Mouse (Mus musculus) MEL (cell line): Measurements from ENCODE around the gene 1700001P01Rik.

Experiments
- POLR2A ChIP-seq, 2 experiments: IDR thresholded peaks; 2 replicates each; pipeline ENCODE4 v1.6.1; 2011 to 2012; ENCODE audit warnings: low read length in 2 of 2, mild to moderate bottlenecking in 2 of 2, control low read depth in 1 of 2, improper control_type of control experiment in 1 of 2, low read depth in 1 of 2, moderate library complexity in 1 of 2; ENCODE audit not compliant: control insufficient read depth in 1 of 2, insufficient read depth in 1 of 2, poor library complexity in 1 of 2
- ZMIZ1 ChIP-seq: IDR thresholded peaks from 2 replicates; pipeline ENCODE4 v1.6.1; 2012; ENCODE audit warnings: low read depth, mild to moderate bottlenecking, inconsistent platforms, low read length, improper control_type of control experiment, moderate library complexity

GRCm38 (mm10) chr11:97775186-97775585 lies 532 bp downstream of the 1700001P01Rik start:
- TF ChIP-seq POLR2A (IDR thresholded peaks at IDR 0.05; ENCODE audit: control insufficient read depth in 1 of 2, insufficient read depth in 1 of 2, low read depth in 1 of 2, low read length in 2 of 2, poor library complexity in 1 of 2) = no peak
- TF ChIP-seq ZMIZ1 = no peak
